Mouse (Mus musculus) neural tube, embryonic 11.5 days (tissue): Measurements from ENCODE around the gene Optc. TPM values are rescaled to one million over a fixed set of nuclear protein-coding genes. Genes with fewer than 3 reads are reported as not detected.

Experiments used
- ATAC-seq: fragments of 200-750 bp; cut with Nextera tagmentation; 2 replicates; pipeline ENCODE4 v1.8.0; 2017; ENCODE audit warnings: moderate number of reproducible peaks, mild to moderate bottlenecking, moderate TSS enrichment, moderate library complexity; ENCODE audit not compliant: insufficient read depth, low FRiP score, low TSS enrichment
- DNase-seq: peaks from one replicate; pipeline ENCODE4 v3.0.0-alpha.2; 2015; ENCODE audit warnings: low spot score
- H3K27ac ChIP-seq: fragments of 300-500 bp; sonication (generic); 2 replicates; pipeline ENCODE4 v1.5.1; 2014; ENCODE audit warnings: low read depth, mild to moderate bottlenecking, low read length
- H3K27me3 ChIP-seq: fragments of 300-500 bp; sonication (generic); 2 replicates; pipeline ENCODE4 v1.6.1; 2014; ENCODE audit warnings: mild to moderate bottlenecking, low read length, mixed read lengths; ENCODE audit not compliant: control insufficient read depth, insufficient read depth
- H3K36me3 ChIP-seq: fragments of 300-500 bp; sonication (generic); 2 replicates; pipeline ENCODE4 v1.6.1; 2014; ENCODE audit warnings: mild to moderate bottlenecking, low read length, moderate library complexity, mixed read lengths; ENCODE audit not compliant: control insufficient read depth, insufficient read depth
- H3K4me1 ChIP-seq: fragments of 300-500 bp; sonication (generic); 2 replicates; pipeline ENCODE4 v1.6.1; 2014; ENCODE audit warnings: low read length, mixed read lengths; ENCODE audit not compliant: control insufficient read depth, insufficient read depth
- H3K4me2 ChIP-seq: fragments of 300-500 bp; sonication (generic); 2 replicates; pipeline ENCODE4 v1.6.1; 2014; ENCODE audit warnings: low read depth, mild to moderate bottlenecking, moderate library complexity
- H3K4me3 ChIP-seq: fragments of 300-500 bp; sonication (generic); 2 replicates; pipeline ENCODE4 v1.5.1; 2014; ENCODE audit warnings: low read depth, low read length
- H3K9ac ChIP-seq: fragments of 300-500 bp; sonication (generic); 2 replicates; pipeline ENCODE4 v1.6.1; 2014; ENCODE audit warnings: mild to moderate bottlenecking, low read length
- H3K9me3 ChIP-seq: fragments of 300-500 bp; sonication (generic); 2 replicates; pipeline ENCODE4 v1.6.1; 2016; ENCODE audit warnings: low read length; ENCODE audit not compliant: control insufficient read depth
- WGBS: fragments of 180-500 bp; shearing (Covaris S2); extraction: QIAGEN DNeasy Blood & Tissue Kit; methylation state at CpG from one replicate; pipeline ENCODE4 v1.1.7; 2014; 5-methylcytosine and 5-hydroxymethylcytosine counted together
- polyA plus RNA-seq: library from polyadenylated mRNA; unstranded; fragments of >200 nt; fragmentation: Nextera tagmentation; extraction: Ambion mirVana; gene quantifications from 2 replicates; pipeline ENCODE4 v1.2.1, GENCODE M21; 2014

Gene Optc
- polyA plus RNA-seq, 1 experiment from 2014 or later, result 1.5 TPM

GRCm38 (mm10) chr1:133913018-133913417 lies 5.2 kb upstream of the Optc start:
- H3K36me3 ChIP-seq, result no peaks in the 10 kb centered on the region
- H3K27ac ChIP-seq, result no peak overlapping the region
- WGBS, result 78% methylated on average over 6 of the region's 6 CpGs
- peaks cover 13% of the 10 kb centered on the region for H3K4me1 ChIP-seq
- DNase-seq (no peak), ATAC-seq (no peak)
- no peak overlapping the region for H3K4me2 ChIP-seq
- H3K4me3 ChIP-seq, result no peak overlapping the region
- H3K27me3 ChIP-seq, result peaks cover 3% of the 10 kb centered on the region; the same call in 1 of the 2 replicates
- no peaks in the 10 kb centered on the region for H3K9me3 ChIP-seq
- no peak overlapping the region for H3K9ac ChIP-seq

GRCm38 (mm10) chr1:133911456-133911855 lies 3.7 kb upstream of the Optc start:
- no peak for ATAC-seq
- Histone ChIP-seq H3K9me3 (no peaks in the 10 kb centered on the region), H3K4me2 (no peak overlapping the region), H3K4me3 (no peak overlapping the region), H3K27me3 (peaks cover 3% of the 10 kb centered on the region; the same call in 1 of the 2 replicates), H3K9ac (no peak overlapping the region), H3K27ac (no peak overlapping the region), H3K4me1 (peaks cover 16% of the 10 kb centered on the region), H3K36me3 (no peaks in the 10 kb centered on the region)
- DNase-seq, result peak; percentile 72
- WGBS, result 29% methylated on average over 4 of the region's 4 CpGs

GRCm38 (mm10) chr1:133911008-133911407 lies 3.2 kb upstream of the Optc start:
- WGBS, result 66% methylated on average over 4 of the region's 4 CpGs
- Histone ChIP-seq H3K4me1 (peaks cover 16% of the 10 kb centered on the region), H3K4me3 (no peak overlapping the region), H3K9ac (no peak overlapping the region), H3K36me3 (no peaks in the 10 kb centered on the region), H3K27me3 (peaks cover 3% of the 10 kb centered on the region), H3K4me2 (no peak overlapping the region), H3K27ac (no peak overlapping the region), H3K9me3 (no peaks in the 10 kb centered on the region)
- ATAC-seq, result no peak
- no peak for DNase-seq

GRCm38 (mm10) chr1:133910108-133910507 lies 2.3 kb upstream of the Optc start:
- Histone ChIP-seq H3K27me3 (peaks cover 3% of the 10 kb centered on the region), H3K9me3 (no peaks in the 10 kb centered on the region), H3K4me3 (no peak overlapping the region), H3K27ac (no peak overlapping the region), H3K4me2 (no peak overlapping the region), H3K4me1 (peaks cover 16% of the 10 kb centered on the region), H3K36me3 (no peaks in the 10 kb centered on the region), H3K9ac (no peak overlapping the region)
- DNase-seq (no peak), ATAC-seq (no peak)
- 92% methylated on average over 7 of the region's 7 CpGs for WGBS

GRCm38 (mm10) chr1:133908659-133909575 lies 1.1 kb upstream of the Optc start:
- Histone ChIP-seq H3K4me1 (peaks cover 16% of the 10 kb centered on the region), H3K4me2 (peak overlapping the region; percentile 83), H3K27me3 (peaks cover 3% of the 10 kb centered on the region), H3K36me3 (no peaks in the 10 kb centered on the region), H3K9me3 (no peaks in the 10 kb centered on the region), H3K4me3 (peak overlapping the region; percentile 38), H3K27ac (peak overlapping the region; percentile 46; the same call in 1 of the 2 replicates), H3K9ac (peak overlapping the region; percentile 55)
- DNase-seq (peak; percentile 36), ATAC-seq (peak; percentile 20; the same call in 1 of the 2 replicates)
- WGBS, result 19% methylated on average over 27 of the region's 27 CpGs

GRCm38 (mm10) chr1:133906420-133906819 lies 1.4 kb downstream of the Optc start:
- 75% methylated on average over 12 of the region's 12 CpGs for WGBS
- Histone ChIP-seq H3K9me3 (no peaks in the 10 kb centered on the region), H3K27me3 (peaks cover 3% of the 10 kb centered on the region), H3K4me1 (peaks cover 16% of the 10 kb centered on the region), H3K27ac (no peak overlapping the region), H3K9ac (no peak overlapping the region), H3K4me2 (no peak overlapping the region), H3K36me3 (no peaks in the 10 kb centered on the region), H3K4me3 (no peak overlapping the region)
- ATAC-seq (no peak), DNase-seq (no peak)

GRCm38 (mm10) chr1:133900825-133901224 lies 7.0 kb downstream of the Optc start:
- 86% methylated on average over 9 of the region's 9 CpGs for WGBS
- Histone ChIP-seq H3K4me1 (no peaks in the 10 kb centered on the region), H3K4me3 (no peak overlapping the region), H3K36me3 (no peaks in the 10 kb centered on the region), H3K4me2 (no peak overlapping the region), H3K9ac (no peak overlapping the region), H3K27me3 (no peaks in the 10 kb centered on the region), H3K27ac (no peak overlapping the region), H3K9me3 (no peaks in the 10 kb centered on the region)
- ATAC-seq, result no peak
- no peak for DNase-seq

- ATAC-seq, result no peak
- WGBS, result 84% methylated on average over 9 of the region's 9 CpGs
Observed at GRCm38 (mm10) chr1:133899043-133899542, 8.7 kb downstream of the Optc start.

GRCm38 (mm10) chr1:133897293-133897692 lies 10.5 kb downstream of the Optc start:
- Histone ChIP-seq H3K4me3 (no peak overlapping the region), H3K27ac (no peak overlapping the region), H3K4me1 (0 out of 2 replicates have a peak, but pooled peaks cover 2% of the 10 kb centered on the region), H3K9ac (no peak overlapping the region), H3K9me3 (no peaks in the 10 kb centered on the region), H3K4me2 (no peak overlapping the region), H3K36me3 (no peaks in the 10 kb centered on the region), H3K27me3 (no peaks in the 10 kb centered on the region)
- DNase-seq (no peak), ATAC-seq (no peak)
- WGBS, result 76% methylated on average over 6 of the region's 6 CpGs

More at GRCm38 (mm10) chr1:133899043-133899542, 8.7 kb downstream of the Optc start:
- no peak for DNase-seq
- Histone ChIP-seq H3K36me3 (no peaks in the 10 kb centered on the region), H3K27ac (no peak overlapping the region), H3K4me1 (no peaks in the 10 kb centered on the region), H3K27me3 (no peaks in the 10 kb centered on the region), H3K4me3 (no peak overlapping the region), H3K4me2 (no peak overlapping the region), H3K9ac (no peak overlapping the region), H3K9me3 (no peaks in the 10 kb centered on the region)
